Mouse (Mus musculus) WW6 (cell line): ENCODE data around the gene Zfp810.
A peak's percentile ranks its signal among the peaks of the same experiment; 100 is the strongest.

Source experiments
- DNase-seq: peaks from one replicate; pipeline ENCODE4 v3.0.0-alpha.2; 2013; ENCODE audit warnings: low read depth, low spot score

Zfp810 gene

GRCm38 (mm10) chr9:22260092-22260422 lies 47.4 kb downstream of the Zfp810 start:
- no peak for DNase-seq

- DNase-seq = peak; percentile 72
These were observed 48.0 kb downstream of the Zfp810 start, which contains the start of gene Zfp599 for GRCm38 (mm10) chr9:22259184-22260091. Gene Zfp599, minus strand, starts transcription at chr9:22259895.

GRCm38 (mm10) chr9:22258784-22259183 lies 48.7 kb downstream of the Zfp810 start:
- DNase-seq = no peak

- no peak for DNase-seq
These were observed 50.9 kb downstream of the Zfp810 start for GRCm38 (mm10) chr9:22256579-22256978.

GRCm38 (mm10) chr9:22244242-22244641 lies 63.2 kb downstream of the Zfp810 start:
- no peak for DNase-seq

GRCm38 (mm10) chr9:22240001-22240400 lies 67.4 kb downstream of the Zfp810 start:
- DNase-seq = no peak

- no peak for DNase-seq
These were observed 76.9 kb downstream of the Zfp810 start for GRCm38 (mm10) chr9:22230556-22230955.

- DNase-seq = no peak
These were observed 77.4 kb downstream of the Zfp810 start for GRCm38 (mm10) chr9:22230061-22230460.

- no peak for DNase-seq
These were observed 77.9 kb downstream of the Zfp810 start for GRCm38 (mm10) chr9:22229386-22230026.

GRCm38 (mm10) chr9:22226846-22227245 lies 80.6 kb downstream of the Zfp810 start:
- no peak for DNase-seq
